Mouse (Mus musculus) forebrain, embryonic 12.5 days (tissue): Measurements from ENCODE around the gene Slc5a3. TPM values are rescaled to one million over a fixed set of nuclear protein-coding genes. Genes with fewer than 3 reads are reported as not detected.

ENCODE experiments used
- ATAC-seq: fragments of 200-750 bp; cut with Nextera tagmentation; 2 replicates; pipeline ENCODE4 v1.8.0; 2017; ENCODE audit warnings: moderate TSS enrichment; ENCODE audit not compliant: low FRiP score
- H3K27ac ChIP-seq: fragments of 300-500 bp; sonication (generic); 2 replicates; pipeline ENCODE4 v1.5.1; 2016; ENCODE audit warnings: mild to moderate bottlenecking
- H3K27me3 ChIP-seq: fragments of 300-500 bp; sonication (generic); 2 replicates; pipeline ENCODE4 v1.6.1; 2016; ENCODE audit warnings: mild to moderate bottlenecking
- H3K36me3 ChIP-seq: fragments of 300-500 bp; sonication (generic); replicated peaks from 2 replicates; pipeline ENCODE4 v1.6.1; 2016; ENCODE audit warnings: mild to moderate bottlenecking
- H3K4me1 ChIP-seq: fragments of 300-500 bp; sonication (generic); 2 replicates; pipeline ENCODE4 v1.6.1; 2016
- H3K4me2 ChIP-seq: fragments of 300-500 bp; sonication (generic); 2 replicates; pipeline ENCODE4 v1.6.1; 2016; ENCODE audit warnings: mild to moderate bottlenecking, moderate library complexity
- H3K4me3 ChIP-seq: fragments of 300-500 bp; sonication (generic); replicated peaks from 2 replicates; pipeline ENCODE4 v1.5.1; 2016; ENCODE audit warnings: mild to moderate bottlenecking
- H3K9ac ChIP-seq: fragments of 300-500 bp; sonication (generic); 2 replicates; pipeline ENCODE4 v1.6.1; 2016; ENCODE audit warnings: mild to moderate bottlenecking
- H3K9me3 ChIP-seq: fragments of 300-500 bp; sonication (generic); 2 replicates; pipeline ENCODE4 v1.6.1; 2016
- WGBS: fragments of 180-500 bp; shearing (Covaris S2); methylation state at CpG from one replicate; pipeline ENCODE4 v1.1.7; 2016; 5-methylcytosine and 5-hydroxymethylcytosine counted together
- polyA plus RNA-seq: library from polyadenylated mRNA; unstranded; fragments of >200 nt; fragmentation: Nextera tagmentation; extraction: Ambion mirVana; gene quantifications from 2 replicates; pipeline ENCODE4 v1.2.1, GENCODE M21; 2016

Gene Slc5a3
- polyA plus RNA-seq, 1 experiment from 2014 or later, result 14.0 TPM

- Histone ChIP-seq H3K27ac (no peak overlapping the region), H3K27me3 (no peaks in the 10 kb centered on the region), H3K9ac (no peak overlapping the region), H3K4me3 (no peak overlapping the region), H3K4me2 (no peak overlapping the region), H3K4me1 (peaks cover 11% of the 10 kb centered on the region), H3K36me3 (peaks cover 2% of the 10 kb centered on the region; the same call in 1 of the 2 replicates), H3K9me3 (no peaks in the 10 kb centered on the region)
- 94% methylated on average over 5 of the region's 5 CpGs for WGBS
- no peak for ATAC-seq
These were observed 49.2 kb downstream of the Slc5a3 start for GRCm38 (mm10) chr16:92107346-92107745.

DNA sequence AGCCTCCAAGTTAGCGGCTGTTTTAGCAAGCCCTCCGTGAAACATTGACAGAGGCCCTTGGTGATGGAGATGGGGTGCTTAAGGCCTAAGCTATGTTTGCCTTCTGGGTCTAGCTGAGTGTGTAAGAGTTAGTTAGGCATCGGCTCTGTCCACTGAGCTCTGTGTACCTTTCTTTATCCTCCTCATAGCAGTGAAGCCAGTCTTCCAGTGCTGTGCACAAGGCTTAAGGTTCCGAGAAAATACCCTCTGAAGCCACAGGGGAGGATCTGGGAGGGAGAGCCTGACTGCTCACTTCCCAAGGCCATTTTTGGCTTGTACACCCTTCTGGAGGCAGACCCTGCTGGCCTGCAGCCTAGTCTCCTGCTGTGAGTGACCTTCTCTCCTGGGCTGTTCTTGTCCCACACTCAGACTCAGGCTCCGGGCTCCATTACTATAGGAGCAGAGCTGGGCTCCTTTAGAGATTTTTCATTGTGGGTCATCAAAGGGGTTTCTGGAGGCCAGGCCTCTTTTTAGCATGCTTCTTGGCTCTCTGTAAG is 56.7 kb downstream of the Slc5a3 start:
- peaks cover 31% of the 10 kb centered on the region for H3K4me1 ChIP-seq
- no peak for ATAC-seq
- no peak overlapping the region for H3K9ac ChIP-seq
- H3K9me3 ChIP-seq, result no peaks in the 10 kb centered on the region
- WGBS, result 79% methylated on average over 5 of the region's 5 CpGs
- no peak overlapping the region for H3K4me2 ChIP-seq
- H3K36me3 ChIP-seq, result peaks cover 9% of the 10 kb centered on the region
- H3K4me3 ChIP-seq, result no peak overlapping the region
- H3K27ac ChIP-seq, result peak overlapping the region; percentile 43; the same call in 1 of the 2 replicates
- H3K27me3 ChIP-seq, result no peaks in the 10 kb centered on the region

DNA sequence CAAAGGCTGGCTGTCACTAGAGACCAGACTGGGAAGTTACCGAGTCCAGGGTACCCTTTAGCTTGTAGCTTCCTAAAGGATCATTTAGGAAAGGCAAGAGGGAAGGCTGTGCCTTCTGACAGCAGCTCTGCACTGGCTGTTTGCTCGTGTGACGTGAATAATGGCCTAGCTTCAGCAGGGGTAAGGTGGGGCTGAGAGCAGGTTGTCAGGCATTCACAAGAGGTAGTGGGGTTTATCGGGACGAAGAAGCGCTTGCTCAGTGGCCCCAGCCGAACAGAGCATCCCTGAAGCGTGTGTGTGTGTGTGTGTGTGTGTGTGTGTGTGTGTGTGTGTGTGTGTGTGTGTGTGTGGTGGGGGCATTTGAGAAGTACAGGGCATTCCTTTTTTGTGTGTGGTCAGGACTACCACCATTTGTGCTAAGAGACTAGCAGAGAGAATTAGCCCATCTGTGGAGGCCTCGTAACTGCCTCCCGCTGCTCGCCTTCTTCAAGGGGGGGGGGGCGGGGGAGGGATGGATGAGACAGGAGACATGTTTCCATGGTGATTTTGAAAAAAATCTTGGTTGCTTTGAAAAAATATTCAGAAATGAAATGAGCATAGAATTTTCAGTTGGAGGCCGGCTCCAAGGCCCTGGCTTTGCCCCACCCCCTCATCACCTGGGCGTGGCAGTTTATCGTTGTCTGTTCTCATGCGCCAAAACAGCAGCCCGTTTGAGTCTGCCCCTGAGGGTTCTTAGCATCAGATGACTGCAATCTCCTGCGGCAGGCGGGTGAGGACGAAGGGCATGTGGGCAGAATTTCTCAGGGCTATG is 57.7 kb downstream of the Slc5a3 start:
- Histone ChIP-seq H3K27me3 (no peaks in the 10 kb centered on the region), H3K4me1 (peaks cover 31% of the 10 kb centered on the region), H3K9me3 (no peaks in the 10 kb centered on the region), H3K36me3 (peaks cover 9% of the 10 kb centered on the region), H3K4me2 (peak overlapping the region; percentile 15), H3K27ac (peak overlapping the region; percentile 43), H3K4me3 (no peak overlapping the region), H3K9ac (peak overlapping the region; percentile 25; the same call in 1 of the 2 replicates)
- 33% methylated on average over 20 of the region's 20 CpGs for whole genome bisulfite sequencing
- ATAC-seq, result peak; percentile 71

DNA sequence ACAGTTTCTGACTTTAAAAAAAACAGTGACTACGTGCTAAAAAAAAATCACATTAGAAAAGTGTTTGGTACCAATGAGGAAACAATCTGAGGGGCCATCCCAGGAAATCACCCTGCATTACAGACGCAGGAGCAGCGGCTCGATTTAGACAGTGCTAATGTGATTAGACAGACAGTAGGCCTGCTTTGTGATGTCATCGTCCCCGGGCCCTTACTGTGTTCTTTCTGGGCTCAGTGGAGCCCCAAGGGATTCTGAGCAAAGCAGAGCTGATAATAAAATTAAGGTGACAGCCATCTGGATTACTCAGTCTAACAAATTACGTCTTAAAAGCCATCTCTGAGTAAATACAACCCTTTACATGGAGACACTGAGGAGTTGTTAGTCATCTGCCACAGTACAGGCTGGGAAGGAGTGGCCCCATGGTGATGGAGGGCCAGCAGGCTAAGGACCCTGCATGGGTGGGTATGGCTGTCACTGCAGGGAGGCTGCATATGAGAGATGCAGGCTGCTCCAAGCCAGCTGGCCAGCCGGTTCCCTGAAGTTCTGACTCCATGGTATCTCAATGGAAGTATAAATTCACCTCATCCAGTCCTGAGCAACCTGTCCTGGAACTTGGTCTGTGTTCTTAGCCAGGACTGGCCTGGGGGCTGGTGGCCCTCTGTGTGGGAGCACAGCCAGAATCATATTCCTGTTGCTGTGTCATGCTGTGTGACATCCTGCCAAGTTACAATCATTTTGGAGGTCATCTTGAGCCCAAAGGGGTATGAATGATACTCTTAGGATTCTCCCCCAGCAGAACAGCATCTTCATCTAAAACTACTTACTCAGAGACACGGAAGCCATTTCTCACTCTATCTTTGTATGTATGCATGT is 59.5 kb downstream of the Slc5a3 start:
- H3K27me3 ChIP-seq, result no peaks in the 10 kb centered on the region
- H3K4me3 ChIP-seq, result no peak overlapping the region
- WGBS, result 70% methylated on average over 9 of the region's 9 CpGs
- H3K9ac ChIP-seq, result no peak overlapping the region
- ATAC-seq, result no peak
- no peak overlapping the region for H3K27ac ChIP-seq
- H3K4me2 ChIP-seq, result no peak overlapping the region
- H3K36me3 ChIP-seq, result peaks cover 4% of the 10 kb centered on the region
- no peaks in the 10 kb centered on the region for H3K9me3 ChIP-seq
- peaks cover 37% of the 10 kb centered on the region for H3K4me1 ChIP-seq

DNA sequence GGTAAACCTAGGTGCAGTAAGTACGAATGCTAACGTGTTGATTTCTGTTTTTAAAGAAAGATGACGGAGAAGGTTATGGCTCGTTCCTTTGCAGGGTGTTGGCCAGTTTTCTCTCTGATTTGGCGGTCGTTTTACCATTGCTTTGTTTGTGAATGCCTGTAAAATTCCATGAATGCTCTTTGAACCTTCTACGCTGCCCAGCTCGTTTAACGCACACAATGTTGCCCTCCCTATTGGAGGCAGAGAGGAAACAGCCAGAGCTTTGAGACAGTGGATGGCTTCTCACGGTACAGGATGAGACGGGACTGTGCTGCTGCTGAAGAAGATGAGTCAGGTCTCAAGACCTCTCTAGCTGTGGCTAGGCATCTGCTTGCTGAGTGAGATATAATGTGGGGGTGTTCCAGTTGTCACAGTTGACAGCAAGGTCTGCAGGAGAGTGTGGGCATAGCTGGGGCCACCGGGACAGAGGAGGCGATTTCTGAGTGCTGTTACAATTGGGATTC is 60.9 kb downstream of the Slc5a3 start:
- Histone ChIP-seq H3K4me3 (no peak overlapping the region), H3K9ac (no peak overlapping the region), H3K36me3 (no peaks in the 10 kb centered on the region), H3K9me3 (peaks cover 4% of the 10 kb centered on the region; the same call in 1 of the 2 replicates), H3K27ac (no peak overlapping the region), H3K4me1 (peaks cover 37% of the 10 kb centered on the region), H3K4me2 (no peak overlapping the region), H3K27me3 (no peaks in the 10 kb centered on the region)
- 67% methylated on average over 13 of the region's 13 CpGs for WGBS
- no peak for ATAC-seq

- Histone ChIP-seq H3K4me1 (peaks cover 22% of the 10 kb centered on the region), H3K36me3 (no peaks in the 10 kb centered on the region), H3K9me3 (peaks cover 9% of the 10 kb centered on the region; the same call in 1 of the 2 replicates), H3K9ac (no peak overlapping the region), H3K4me2 (no peak overlapping the region), H3K27me3 (no peaks in the 10 kb centered on the region), H3K27ac (no peak overlapping the region), H3K4me3 (no peak overlapping the region)
- no peak for ATAC-seq
- 54% methylated on average over 17 of the region's 17 CpGs for WGBS
These were observed 62.9 kb downstream of the Slc5a3 start for GRCm38 (mm10) chr16:92120899-92121531.

DNA sequence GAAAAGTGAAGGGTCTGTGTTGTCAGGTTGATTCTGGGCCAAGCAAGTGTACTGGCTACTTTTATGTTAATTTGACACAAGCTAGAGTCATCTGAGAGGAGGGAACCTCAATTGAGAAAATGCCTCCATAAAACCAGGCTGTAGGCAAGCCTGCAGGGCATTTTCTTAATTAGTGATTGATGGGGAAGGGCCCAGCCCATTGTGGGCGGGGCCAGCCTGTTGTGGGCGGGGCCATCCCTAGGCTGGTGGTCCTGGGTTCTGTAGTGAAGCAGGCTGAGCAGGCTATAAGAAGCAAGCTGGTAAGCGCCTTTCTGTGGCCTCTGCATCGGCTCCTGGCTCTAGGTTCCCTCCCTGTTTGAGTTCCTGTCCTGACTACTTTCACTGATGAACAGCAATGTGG is 69.1 kb downstream of the Slc5a3 start:
- no peak overlapping the region for H3K27ac ChIP-seq
- H3K4me2 ChIP-seq, result no peak overlapping the region
- no peaks in the 10 kb centered on the region for H3K27me3 ChIP-seq
- no peaks in the 10 kb centered on the region for H3K36me3 ChIP-seq
- WGBS, result 57% methylated on average over 4 of the region's 4 CpGs
- peaks cover 9% of the 10 kb centered on the region; the same call in 1 of the 2 replicates for H3K9me3 ChIP-seq
- no peaks in the 10 kb centered on the region for H3K4me1 ChIP-seq
- no peak overlapping the region for H3K9ac ChIP-seq
- H3K4me3 ChIP-seq, result no peak overlapping the region
- no peak for ATAC-seq

- Histone ChIP-seq H3K4me2 (no peak overlapping the region), H3K9ac (no peak overlapping the region), H3K36me3 (no peaks in the 10 kb centered on the region), H3K9me3 (peaks cover 9% of the 10 kb centered on the region; the same call in 1 of the 2 replicates), H3K4me3 (no peak overlapping the region), H3K27ac (no peak overlapping the region), H3K27me3 (no peaks in the 10 kb centered on the region), H3K4me1 (no peaks in the 10 kb centered on the region)
- WGBS, result 84% methylated on average over 5 of the region's 5 CpGs
- ATAC-seq, result no peak
These were observed 69.5 kb downstream of the Slc5a3 start for GRCm38 (mm10) chr16:92127666-92128065.

DNA sequence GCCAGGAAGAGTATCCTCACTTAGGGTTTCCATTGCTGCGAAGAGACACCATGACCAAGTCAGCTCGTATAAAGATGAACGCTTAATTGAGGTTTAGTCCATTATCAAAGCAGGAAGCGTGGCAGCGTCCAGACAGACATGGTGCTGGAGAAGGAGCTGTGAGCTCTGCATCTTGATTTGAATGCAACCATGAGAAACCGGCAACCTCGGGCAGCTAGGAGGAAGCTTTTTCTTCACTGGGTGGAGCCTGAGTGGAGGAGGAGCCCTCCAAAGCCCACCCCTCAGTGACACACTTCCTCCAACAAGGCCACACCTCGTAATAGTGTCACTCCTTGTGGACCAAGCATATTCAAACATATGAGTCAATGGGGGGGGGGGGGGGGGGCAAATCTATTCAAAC is 71.7 kb downstream of the Slc5a3 start:
- Histone ChIP-seq H3K9ac (no peak overlapping the region), H3K4me2 (no peak overlapping the region), H3K27ac (no peak overlapping the region), H3K9me3 (no peaks in the 10 kb centered on the region; the same call in 1 of the 2 replicates), H3K36me3 (no peaks in the 10 kb centered on the region), H3K4me1 (no peaks in the 10 kb centered on the region), H3K4me3 (no peak overlapping the region), H3K27me3 (no peaks in the 10 kb centered on the region)
- no peak for ATAC-seq
- 92% methylated on average over 8 of the region's 8 CpGs for WGBS

DNA sequence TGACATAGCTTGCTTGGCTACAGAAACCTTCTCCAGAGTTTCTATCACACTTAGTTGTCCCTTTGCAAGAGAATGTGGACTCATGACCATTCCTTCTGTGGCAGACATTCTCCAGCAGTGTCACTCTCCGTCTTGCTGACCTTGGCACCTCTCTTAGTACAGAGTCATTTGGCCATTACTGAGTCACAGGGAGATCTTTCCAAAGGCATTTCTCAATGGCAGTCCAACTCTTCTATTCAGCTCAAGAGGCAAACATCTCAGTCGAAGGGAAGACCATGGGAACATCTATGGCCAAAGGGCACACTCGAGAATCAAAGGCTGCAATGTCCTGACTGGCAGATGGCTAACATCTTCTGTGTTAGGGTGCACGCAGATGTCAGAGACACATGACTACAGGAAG is 74.4 kb downstream of the Slc5a3 start:
- H3K4me1 ChIP-seq, result no peaks in the 10 kb centered on the region
- no peak overlapping the region for H3K4me3 ChIP-seq
- no peak for ATAC-seq
- WGBS, result 89% methylated on average over 4 of the region's 4 CpGs
- H3K27ac ChIP-seq, result no peak overlapping the region
- no peak overlapping the region for H3K4me2 ChIP-seq
- H3K9ac ChIP-seq, result no peak overlapping the region
- no peaks in the 10 kb centered on the region for H3K9me3 ChIP-seq
- no peaks in the 10 kb centered on the region for H3K27me3 ChIP-seq
- H3K36me3 ChIP-seq, result no peaks in the 10 kb centered on the region

DNA sequence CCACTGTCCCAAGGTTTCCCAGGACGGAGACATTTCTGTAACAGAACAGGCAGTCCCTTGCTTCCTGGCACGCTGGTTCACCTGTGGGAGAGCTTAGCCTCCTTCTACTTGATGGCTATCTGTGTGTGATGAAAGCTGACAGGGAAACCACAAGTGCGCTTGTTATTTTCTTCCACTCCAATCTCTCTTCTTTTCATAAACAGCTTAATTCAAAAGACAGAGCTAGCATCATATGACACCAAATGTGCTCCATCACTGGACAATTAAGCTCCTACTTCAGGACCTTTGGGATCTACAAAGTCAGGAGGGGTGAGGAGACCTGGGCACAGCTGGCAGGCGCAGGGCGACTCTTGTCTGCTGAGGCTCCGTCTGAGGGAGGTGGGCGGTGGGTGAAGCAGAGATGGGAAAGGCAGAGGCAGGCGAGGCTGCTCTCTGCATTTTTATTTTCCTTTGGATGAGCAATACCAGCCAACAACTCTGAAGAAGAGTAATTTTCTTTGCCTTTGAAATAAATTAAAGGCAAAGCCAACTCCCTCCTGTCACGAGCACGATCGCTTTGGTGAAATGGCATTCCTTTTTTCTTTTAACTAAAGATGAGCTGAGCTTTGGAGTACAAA is 76.1 kb downstream of the Slc5a3 start:
- Histone ChIP-seq H3K9ac (no peak overlapping the region), H3K27me3 (peaks cover 4% of the 10 kb centered on the region; the same call in 1 of the 2 replicates), H3K4me3 (no peak overlapping the region), H3K4me1 (peaks cover 5% of the 10 kb centered on the region), H3K4me2 (no peak overlapping the region), H3K9me3 (no peaks in the 10 kb centered on the region), H3K27ac (no peak overlapping the region), H3K36me3 (no peaks in the 10 kb centered on the region)
- ATAC-seq, result no peak
- 89% methylated on average over 11 of the region's 11 CpGs for WGBS
